Mouse (Mus musculus): ENCODE results near the gene Ada. TPM values are rescaled to one million over a fixed set of nuclear protein-coding genes. Genes with fewer than 3 reads are reported as not detected.

Gene Ada
- polyA plus RNA-seq, 1 experiment from 2014 or later, result 9.4 TPM

DNA sequence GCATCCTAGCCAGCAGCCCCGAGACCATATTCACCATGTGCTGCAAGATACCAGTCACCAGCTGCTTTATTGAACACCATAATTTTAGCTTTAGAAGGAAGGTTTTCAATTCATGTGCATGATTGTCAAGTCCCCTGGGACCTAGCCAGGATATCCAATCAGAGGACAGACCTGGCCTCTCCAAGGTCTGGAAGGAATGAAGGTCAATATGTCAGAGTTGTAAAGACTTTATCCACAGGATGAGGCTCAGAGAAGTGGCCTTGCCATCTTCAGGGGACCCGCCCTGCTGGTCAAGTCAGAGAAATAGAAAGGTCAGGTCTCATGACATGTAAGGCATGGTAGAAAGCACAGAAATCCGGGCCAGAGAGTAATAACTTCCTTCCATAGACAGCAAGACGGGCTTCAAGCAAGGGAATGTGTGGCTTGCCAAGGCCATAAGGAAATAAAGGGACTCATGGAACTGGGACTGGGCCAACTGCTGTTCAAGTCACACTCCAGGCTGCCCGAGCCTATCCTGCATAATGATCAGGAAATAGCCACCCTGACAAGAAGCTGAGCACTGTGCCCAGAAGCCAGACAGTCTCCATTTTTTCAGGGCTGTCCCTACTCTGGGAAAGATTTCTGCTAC, 23.2 kb downstream of the Ada start:
- H3K27ac ChIP-seq, result no peak overlapping the region
- H3K9ac ChIP-seq, result no peak overlapping the region
- no peaks in the 10 kb centered on the region for H3K9me3 ChIP-seq
- ATAC-seq (ENCODE audit: low FRiP score, low read depth), result no peak
- no peak overlapping the region for H3K4me3 ChIP-seq
- WGBS, result 71% methylated on average over 5 of the region's 5 CpGs
- no peaks in the 10 kb centered on the region for H3K4me1 ChIP-seq
- no peak overlapping the region for H3K4me2 ChIP-seq (replicated peaks)
- H3K36me3 ChIP-seq, result peaks cover 80% of the 10 kb centered on the region
- H3K27me3 ChIP-seq, result no peaks in the 10 kb centered on the region

DNA sequence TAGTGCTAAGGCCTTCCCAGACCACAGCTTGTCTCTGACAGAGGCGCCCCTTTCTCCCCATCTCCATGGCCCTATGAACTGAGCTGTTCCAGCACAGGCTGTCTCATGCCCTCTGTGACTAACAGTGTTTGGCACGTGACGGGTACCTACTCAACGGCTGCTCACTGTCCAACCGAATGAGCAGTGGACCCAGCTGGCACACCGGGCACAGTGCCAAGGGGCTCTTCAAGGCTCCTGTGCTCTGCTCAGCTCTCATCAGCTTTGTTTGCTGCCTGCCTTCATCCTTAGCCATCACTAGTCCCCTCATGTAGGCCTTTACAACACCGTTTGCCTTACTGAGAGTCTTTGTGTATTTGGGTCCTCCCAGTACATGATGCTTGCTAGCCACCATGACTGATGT, 27.5 kb downstream of the Ada start:
- WGBS, result 86% methylated on average over 7 of the region's 7 CpGs
- no peaks in the 10 kb centered on the region for H3K9me3 ChIP-seq
- no peak for ATAC-seq (ENCODE audit: low FRiP score, low read depth)

DNA sequence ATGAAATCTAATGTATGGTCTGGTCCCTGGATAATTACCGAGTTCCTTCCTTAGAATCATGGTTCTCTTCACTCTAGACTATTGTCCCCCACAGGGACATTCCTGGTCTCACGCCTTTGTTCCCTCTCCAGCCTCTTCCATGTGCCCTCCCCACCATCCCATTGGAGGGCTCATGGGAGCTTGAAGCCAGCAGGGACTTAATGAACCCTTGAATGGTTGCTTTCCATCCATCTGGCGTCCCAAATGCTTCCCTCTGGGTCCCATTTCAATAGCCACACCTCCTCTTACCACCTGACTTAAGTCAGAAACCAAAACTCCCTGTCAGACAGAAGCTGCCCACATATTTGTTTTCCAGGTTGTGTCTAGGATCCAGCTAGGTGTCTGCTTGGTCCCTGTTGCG, 30.4 kb downstream of the Ada start:
- H3K4me3 ChIP-seq, result no peak overlapping the region
- ATAC-seq (ENCODE audit: low FRiP score, low read depth), result no peak
- no peak overlapping the region for H3K4me2 ChIP-seq (replicated peaks)
- WGBS, result 47% methylated on average over 4 of the region's 4 CpGs
- no peaks in the 10 kb centered on the region for H3K9me3 ChIP-seq
- H3K4me1 ChIP-seq, result peaks cover 12% of the 10 kb centered on the region
- H3K27me3 ChIP-seq, result no peaks in the 10 kb centered on the region
- H3K9ac ChIP-seq, result no peak overlapping the region
- H3K27ac ChIP-seq, result no peak overlapping the region
- peaks cover 29% of the 10 kb centered on the region for H3K36me3 ChIP-seq

More for the DNA sequence above, 27.5 kb downstream of the Ada start:
- Histone ChIP-seq H3K4me1 (peaks cover 5% of the 10 kb centered on the region; the same call in 1 of the 2 replicates), H3K9ac (no peak overlapping the region), H3K27ac (no peak overlapping the region), H3K4me3 (no peak overlapping the region), H3K4me2 (replicated peaks) (no peak overlapping the region), H3K36me3 (peaks cover 54% of the 10 kb centered on the region), H3K27me3 (no peaks in the 10 kb centered on the region)

DNA sequence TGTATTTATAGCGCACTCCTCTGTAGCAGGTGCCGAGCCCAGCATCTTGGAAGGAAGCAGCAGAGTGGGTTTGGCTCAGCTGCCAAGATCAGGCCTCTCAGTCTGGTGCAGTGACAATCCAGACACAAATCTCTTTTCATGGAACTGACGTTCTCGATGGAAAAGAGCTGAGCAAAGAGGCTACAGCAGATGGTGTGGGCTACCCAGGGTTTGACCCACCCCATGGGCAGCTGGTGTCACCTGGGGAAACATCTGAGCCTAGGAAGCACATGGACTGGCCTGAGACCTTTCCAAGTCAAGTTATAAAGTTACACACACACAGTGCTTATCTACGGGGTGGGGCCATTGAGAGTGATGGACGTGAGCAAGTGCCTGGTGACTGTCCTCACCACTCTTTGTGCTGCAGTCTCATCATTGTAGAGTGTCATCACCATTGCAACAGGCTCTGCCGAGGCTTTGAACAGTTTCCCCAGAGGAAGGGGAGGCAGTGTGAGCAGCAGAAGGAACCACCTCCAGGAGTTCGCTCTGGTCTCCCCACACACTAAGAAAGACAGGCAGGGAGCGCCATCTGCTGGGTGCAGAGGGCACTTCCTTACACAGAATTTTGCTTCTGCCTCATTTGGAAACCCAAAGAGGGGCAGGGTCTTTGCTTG, 31.0 kb downstream of the Ada start:
- Histone ChIP-seq H3K36me3 (peaks cover 24% of the 10 kb centered on the region), H3K9ac (no peak overlapping the region), H3K4me2 (replicated peaks) (no peak overlapping the region), H3K27ac (no peak overlapping the region), H3K27me3 (no peaks in the 10 kb centered on the region), H3K4me1 (peaks cover 12% of the 10 kb centered on the region), H3K9me3 (no peaks in the 10 kb centered on the region), H3K4me3 (no peak overlapping the region)
- 45% methylated on average over 9 of the region's 9 CpGs for WGBS
- ATAC-seq (ENCODE audit: low FRiP score, low read depth), result peak; percentile 73

DNA sequence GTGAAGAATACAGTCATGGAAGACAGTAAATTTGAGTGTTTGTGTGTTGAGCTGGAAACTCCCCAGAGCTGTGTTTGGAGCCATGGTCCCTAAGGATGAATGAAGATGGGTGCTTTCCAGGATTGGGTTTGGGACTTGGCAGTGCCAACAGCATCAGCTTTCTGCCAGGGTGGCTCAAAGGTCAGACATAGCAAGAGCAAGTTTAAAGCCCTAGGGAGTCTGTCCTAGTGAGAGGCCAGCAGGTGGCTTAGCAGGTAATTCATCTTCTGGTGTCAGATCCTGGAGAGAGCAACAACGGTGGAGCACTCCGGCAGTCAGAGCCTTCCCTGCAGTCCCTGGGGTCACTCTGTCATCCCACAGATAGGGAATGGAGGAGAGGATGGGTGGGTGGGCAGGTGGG, 31.5 kb downstream of the Ada start:
- no peak overlapping the region for H3K9ac ChIP-seq
- WGBS, result 15% methylated on average over 2 of the region's 2 CpGs
- no peak for ATAC-seq (ENCODE audit: low FRiP score, low read depth)

DNA sequence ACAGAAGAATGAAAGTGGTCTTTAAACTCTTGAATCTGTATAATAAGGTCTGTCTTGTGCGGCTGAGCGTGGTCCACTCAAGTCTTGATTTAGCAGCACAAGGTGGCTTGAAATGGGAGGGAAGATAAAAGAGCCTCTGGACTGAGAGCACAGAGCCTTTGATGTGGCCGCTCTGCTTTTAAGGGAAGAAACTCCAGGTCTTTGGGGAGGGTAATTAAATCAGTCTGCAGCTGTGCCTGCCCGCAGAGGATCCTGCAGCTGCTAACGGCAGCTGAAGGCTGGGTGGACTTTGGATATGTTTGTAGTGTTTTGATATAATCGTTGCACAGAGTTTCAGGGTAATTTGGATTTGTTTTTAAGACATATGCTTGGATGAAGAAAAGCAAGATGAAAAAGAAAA, 33.2 kb downstream of the Ada start:
- Histone ChIP-seq H3K27me3 (no peaks in the 10 kb centered on the region), H3K36me3 (peaks cover 10% of the 10 kb centered on the region), H3K4me3 (no peak overlapping the region), H3K4me1 (peaks cover 12% of the 10 kb centered on the region), H3K9me3 (no peaks in the 10 kb centered on the region), H3K9ac (peak overlapping the region; percentile 32), H3K27ac (peak overlapping the region; percentile 33; the same call in 1 of the 2 replicates), H3K4me2 (replicated peaks) (no peak overlapping the region)
- peak; percentile 51; the same call in 1 of the 2 replicates for ATAC-seq (ENCODE audit: low FRiP score, low read depth)
- WGBS, result 8% methylated on average over 6 of the region's 6 CpGs

More for the DNA sequence above, 31.5 kb downstream of the Ada start:
- H3K27me3 ChIP-seq, result no peaks in the 10 kb centered on the region
- no peak overlapping the region for H3K4me3 ChIP-seq
- H3K36me3 ChIP-seq, result peaks cover 24% of the 10 kb centered on the region
- H3K9me3 ChIP-seq, result no peaks in the 10 kb centered on the region
- no peak overlapping the region for H3K27ac ChIP-seq
- no peak overlapping the region for H3K4me2 ChIP-seq (replicated peaks)
- H3K4me1 ChIP-seq, result peaks cover 12% of the 10 kb centered on the region

DNA sequence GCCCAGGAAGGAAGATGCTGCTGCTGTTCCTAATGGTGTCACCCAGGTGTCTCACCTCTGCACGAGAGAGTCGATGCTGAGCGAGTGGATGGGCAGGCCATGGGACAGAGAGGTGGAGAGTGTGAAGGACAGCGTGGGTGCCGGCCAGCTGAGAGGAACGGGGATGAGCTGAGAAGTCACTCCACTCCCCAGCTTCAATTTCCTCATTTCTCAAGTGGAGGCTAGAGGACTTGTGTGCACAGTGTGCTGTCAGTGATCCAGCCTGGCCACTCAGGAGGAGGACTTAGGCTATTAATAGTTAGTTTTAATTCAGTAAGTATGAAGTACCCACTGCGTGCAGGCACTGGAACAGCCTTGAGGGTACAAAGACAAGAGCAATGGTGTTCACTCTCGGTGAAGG, 33.6 kb downstream of the Ada start:
- H3K9ac ChIP-seq, result peak overlapping the region; percentile 32
- no peaks in the 10 kb centered on the region for H3K9me3 ChIP-seq
- H3K27me3 ChIP-seq, result no peaks in the 10 kb centered on the region
- peaks cover 12% of the 10 kb centered on the region for H3K4me1 ChIP-seq
- peaks cover 6% of the 10 kb centered on the region for H3K36me3 ChIP-seq
- peak overlapping the region; percentile 33; the same call in 1 of the 2 replicates for H3K27ac ChIP-seq
- H3K4me2 ChIP-seq (replicated peaks), result no peak overlapping the region
- no peak; the same call in 1 of the 2 replicates for ATAC-seq (ENCODE audit: low FRiP score, low read depth)
- H3K4me3 ChIP-seq, result no peak overlapping the region
- 36% methylated on average over 8 of the region's 8 CpGs for WGBS

DNA sequence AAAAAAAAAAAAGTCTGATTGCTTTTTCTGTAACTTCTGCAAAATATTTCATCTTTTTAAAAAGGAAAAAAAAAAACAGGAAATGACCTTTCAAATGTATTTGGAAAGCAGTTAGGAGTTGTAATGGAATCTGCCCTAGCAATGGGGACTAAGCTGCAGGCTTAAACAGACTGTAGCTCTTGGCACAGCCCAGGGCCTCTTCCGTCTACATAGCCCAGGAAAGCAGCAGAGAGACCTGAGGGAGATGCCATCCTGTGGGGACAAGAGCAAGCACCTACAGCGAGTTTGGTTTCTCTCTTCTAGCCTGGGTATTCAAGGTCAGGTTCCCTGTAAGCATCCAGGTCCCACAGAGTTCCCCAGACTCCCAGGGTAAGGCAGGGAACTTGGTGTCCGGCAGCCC, 36.7 kb downstream of the Ada start:
- WGBS, result 87% methylated on average over 3 of the region's 3 CpGs
- no peak overlapping the region for H3K27ac ChIP-seq
- no peak overlapping the region for H3K9ac ChIP-seq
- H3K27me3 ChIP-seq, result no peaks in the 10 kb centered on the region
- no peak overlapping the region for H3K4me2 ChIP-seq (replicated peaks)
- no peak overlapping the region for H3K4me3 ChIP-seq
- no peaks in the 10 kb centered on the region for H3K9me3 ChIP-seq
- H3K36me3 ChIP-seq, result no peaks in the 10 kb centered on the region
- H3K4me1 ChIP-seq, result peaks cover 12% of the 10 kb centered on the region
- ATAC-seq (ENCODE audit: low FRiP score, low read depth), result no peak

DNA sequence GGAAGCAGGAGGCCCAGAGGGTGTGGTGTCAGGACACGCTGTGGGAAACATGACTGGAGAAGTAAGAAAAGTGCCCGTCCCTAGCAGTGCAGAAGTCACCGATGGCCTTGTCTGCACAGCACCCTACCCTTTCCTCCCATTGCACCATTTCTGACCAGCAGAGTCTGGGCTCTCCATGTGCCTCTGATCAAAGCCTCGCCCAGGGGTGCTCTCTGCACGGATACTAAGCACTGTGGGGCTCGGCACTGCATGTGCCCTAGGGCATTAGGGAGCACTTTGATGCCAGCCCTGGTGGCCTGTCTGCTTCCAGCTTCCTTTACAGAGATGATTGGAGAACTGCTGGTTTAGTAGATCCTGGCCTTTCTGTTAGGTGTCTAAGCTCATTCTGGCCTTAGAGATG, 37.2 kb downstream of the Ada start:
- no peak overlapping the region for H3K4me2 ChIP-seq (replicated peaks)
- no peaks in the 10 kb centered on the region for H3K36me3 ChIP-seq
- no peak overlapping the region for H3K27ac ChIP-seq
- no peaks in the 10 kb centered on the region for H3K9me3 ChIP-seq
- H3K9ac ChIP-seq, result 0 out of 2 replicates have a peak overlapping the region, but pooled peaks have one; percentile 13
- no peaks in the 10 kb centered on the region for H3K27me3 ChIP-seq
- H3K4me1 ChIP-seq, result peaks cover 12% of the 10 kb centered on the region
- WGBS, result 77% methylated on average over 6 of the region's 6 CpGs
- no peak overlapping the region for H3K4me3 ChIP-seq
- ATAC-seq (ENCODE audit: low FRiP score, low read depth), result no peak

DNA sequence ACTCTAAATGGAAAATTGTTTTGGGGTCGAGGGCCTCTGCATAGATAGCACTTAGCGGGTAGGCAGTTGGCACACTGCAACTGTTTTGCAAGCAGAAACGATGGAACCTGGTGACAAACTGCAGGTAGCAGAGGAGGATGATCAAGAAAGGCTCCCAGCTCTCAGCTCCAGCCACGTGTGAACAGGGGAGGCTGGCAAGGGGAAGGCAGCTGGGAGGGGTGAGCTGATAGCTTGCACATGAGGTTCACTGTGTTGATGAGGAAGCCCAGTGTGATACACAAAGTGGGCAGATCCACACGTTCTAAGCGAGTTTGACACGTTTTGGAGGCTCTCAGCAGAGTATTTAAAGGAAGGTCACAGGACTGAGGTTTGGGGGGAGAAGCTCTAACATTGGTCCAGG, 37.6 kb downstream of the Ada start:
- Histone ChIP-seq H3K4me1 (peaks cover 12% of the 10 kb centered on the region), H3K27ac (no peak overlapping the region; the same call in 1 of the 2 replicates), H3K4me3 (no peak overlapping the region), H3K9ac (no peak overlapping the region), H3K4me2 (replicated peaks) (no peak overlapping the region), H3K36me3 (no peaks in the 10 kb centered on the region), H3K27me3 (no peaks in the 10 kb centered on the region), H3K9me3 (no peaks in the 10 kb centered on the region)
- 67% methylated on average over 7 of the region's 7 CpGs for WGBS
- ATAC-seq (ENCODE audit: low FRiP score, low read depth), result no peak

DNA sequence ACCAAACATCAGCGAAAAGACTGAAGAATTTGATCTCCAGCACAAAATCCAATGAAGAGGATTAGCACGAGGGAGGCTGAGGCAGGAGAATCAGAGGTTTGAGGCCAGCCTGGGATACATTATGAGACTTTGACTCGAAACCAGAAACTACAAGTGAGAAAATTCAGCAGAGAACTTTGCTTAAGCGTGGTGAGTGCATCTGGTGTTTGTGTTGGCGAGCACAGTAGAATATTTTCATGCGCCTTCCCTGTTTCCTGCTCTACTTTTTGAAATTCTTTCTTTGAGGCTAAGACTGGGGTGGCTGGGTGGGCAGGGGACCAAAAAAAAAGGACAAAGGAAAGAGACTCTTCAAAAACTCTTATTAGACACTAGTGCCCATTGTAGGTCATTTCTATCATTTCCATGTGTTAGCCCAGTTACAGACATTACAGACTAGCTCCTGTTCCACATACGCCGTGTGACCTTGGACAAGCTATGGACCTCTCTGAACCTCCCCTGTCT, 38.6 kb downstream of the Ada start:
- Histone ChIP-seq H3K27ac (no peak overlapping the region), H3K4me3 (no peak overlapping the region), H3K9ac (no peak overlapping the region), H3K4me1 (peaks cover 12% of the 10 kb centered on the region), H3K4me2 (replicated peaks) (no peak overlapping the region), H3K9me3 (no peaks in the 10 kb centered on the region), H3K36me3 (no peaks in the 10 kb centered on the region), H3K27me3 (no peaks in the 10 kb centered on the region)
- ATAC-seq (ENCODE audit: low FRiP score, low read depth), result no peak
- WGBS, result 86% methylated on average over 8 of the region's 8 CpGs

DNA sequence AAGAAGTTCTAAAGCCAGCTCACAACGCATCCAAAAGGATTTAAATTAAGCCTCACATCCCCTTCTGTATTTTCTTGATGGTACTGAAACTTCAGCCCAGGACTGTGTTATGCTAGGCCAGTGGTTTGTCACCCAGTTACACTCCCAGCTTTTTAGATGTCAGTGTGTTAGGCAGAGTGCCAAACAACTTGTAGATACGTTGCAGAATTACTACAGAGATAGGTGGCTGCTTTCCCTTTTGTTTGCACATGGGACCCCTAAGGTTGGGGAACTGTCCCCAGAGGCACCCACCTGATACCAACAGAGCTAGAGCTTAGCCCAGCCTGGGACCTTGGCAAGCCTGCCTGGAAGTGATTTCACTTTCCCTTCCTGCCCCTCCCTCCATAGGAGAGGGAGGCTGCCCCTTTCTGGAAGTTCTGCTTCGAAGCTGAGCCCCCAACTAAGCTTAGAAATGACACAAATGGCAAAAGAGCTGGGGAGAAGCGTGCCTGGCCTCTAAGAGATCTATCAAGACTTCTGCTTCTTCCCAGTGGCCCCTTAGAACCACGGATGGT, 39.4 kb downstream of the Ada start:
- Histone ChIP-seq H3K27me3 (no peaks in the 10 kb centered on the region), H3K4me3 (no peak overlapping the region), H3K9me3 (no peaks in the 10 kb centered on the region), H3K36me3 (no peaks in the 10 kb centered on the region), H3K27ac (no peak overlapping the region), H3K4me1 (0 out of 2 replicates have a peak, but pooled peaks cover 5% of the 10 kb centered on the region), H3K4me2 (replicated peaks) (no peak overlapping the region), H3K9ac (no peak overlapping the region)
- ATAC-seq (ENCODE audit: low FRiP score, low read depth), result no peak
- 80% methylated on average over 5 of the region's 5 CpGs for WGBS

Data from limb, embryonic 13.5 days (tissue).